Mouse (Mus musculus) ovary, postnatal 36 days (tissue): Measurements from ENCODE around the gene Cd300ld2.
"Not testable (repeated sequence)": the region's sequence is repeated elsewhere in the genome, so short reads cannot be mapped to it uniquely, and the experiment has no call there.

Experiments
- DNase-seq: peaks from one replicate; pipeline ENCODE4 v3.0.0; 2022; ENCODE audit warnings: low spot score, mixed read lengths

The Cd300ld2 gene

GRCm38 (mm10) chr11:115016093-115016492 lies at the start of gene Cd300ld2:
Gene Cd300ld2 (minus strand): TSS chr11:115016193.
- DNase-seq, result not testable (repeated sequence)

GRCm38 (mm10) chr11:115062077-115062476 lies 46.1 kb upstream of the Cd300ld2 start, which contains the start of gene Cd300e:
Gene Cd300e (minus strand): TSS chr11:115062177.
- no peak for DNase-seq

DNA sequence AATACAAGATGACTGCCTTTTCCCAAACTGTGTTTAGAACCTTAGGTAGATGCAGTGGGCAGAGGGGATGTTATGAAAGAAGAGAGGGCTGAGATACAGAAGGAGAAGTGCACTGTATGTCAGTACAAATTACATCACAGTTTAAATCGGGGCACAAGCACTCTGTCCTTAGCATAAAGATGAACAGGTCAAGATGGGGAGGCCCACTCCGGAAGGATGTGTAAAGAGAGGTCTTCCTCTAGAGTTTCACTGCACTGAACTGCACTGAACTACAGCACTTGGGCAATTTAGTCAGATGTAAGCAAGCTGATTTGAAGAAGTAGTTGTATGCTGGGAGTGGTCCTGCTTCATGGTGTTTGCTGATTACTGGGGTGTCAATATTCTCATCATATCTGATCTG lies 43.8 kb upstream of the Cd300ld2 start:
- DNase-seq, result no peak

GRCm38 (mm10) chr11:115058701-115059100 lies 42.7 kb upstream of the Cd300ld2 start:
- no peak for DNase-seq

- no peak for DNase-seq
These were observed 38.5 kb upstream of the Cd300ld2 start for GRCm38 (mm10) chr11:115054537-115054936.

DNA sequence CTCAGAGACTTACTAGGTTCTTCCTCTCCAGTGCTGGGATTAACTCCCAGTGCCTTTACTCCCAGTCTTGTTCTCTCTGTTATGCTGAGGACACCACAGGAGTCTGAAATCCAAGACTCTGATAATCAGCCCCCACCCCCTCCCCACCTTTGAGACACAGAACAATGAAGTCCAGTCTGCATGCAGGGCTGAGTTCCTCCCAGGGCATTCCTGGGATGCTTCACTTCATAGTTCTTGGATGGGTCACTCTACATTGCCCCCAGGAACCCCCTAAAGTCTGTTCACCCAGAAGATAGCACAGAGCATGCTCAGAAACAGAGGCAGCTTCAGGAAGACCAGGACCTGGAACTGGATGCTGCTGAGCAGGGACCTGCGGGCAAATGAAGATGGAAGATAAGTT lies 37.0 kb upstream of the Cd300ld2 start:
- DNase-seq, result no peak

GRCm38 (mm10) chr11:115052206-115052605 lies 36.2 kb upstream of the Cd300ld2 start:
- DNase-seq, result peak; percentile 34

DNA sequence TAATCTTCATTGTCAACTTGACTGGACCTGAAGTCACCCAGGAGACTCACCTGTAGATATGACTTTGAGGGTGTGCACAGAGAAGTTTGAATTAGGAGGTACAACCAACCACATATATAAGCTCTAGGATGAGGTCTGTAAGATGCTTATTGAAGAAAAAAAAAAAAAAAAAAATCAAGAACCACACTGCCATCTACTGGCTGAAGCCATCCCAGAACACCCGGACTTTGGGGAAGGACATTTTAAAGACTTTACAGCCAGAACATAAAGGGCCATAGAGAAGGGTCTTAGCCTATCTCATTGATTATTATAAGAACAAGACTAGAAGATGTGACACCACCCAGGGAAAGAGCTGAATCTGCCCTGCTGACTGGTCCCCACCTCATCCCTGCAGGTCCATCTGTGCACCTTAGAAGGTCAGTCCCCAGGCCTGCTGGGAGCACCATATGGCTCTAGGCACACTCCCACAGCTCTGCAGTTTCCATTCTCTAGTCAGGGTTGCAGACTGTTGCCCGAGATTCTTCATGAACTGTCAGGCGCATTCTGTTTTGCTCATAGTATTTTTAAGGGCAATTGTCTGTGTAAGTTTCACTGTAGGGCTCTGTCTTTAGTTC lies 33.4 kb upstream of the Cd300ld2 start:
- no peak for DNase-seq

DNA sequence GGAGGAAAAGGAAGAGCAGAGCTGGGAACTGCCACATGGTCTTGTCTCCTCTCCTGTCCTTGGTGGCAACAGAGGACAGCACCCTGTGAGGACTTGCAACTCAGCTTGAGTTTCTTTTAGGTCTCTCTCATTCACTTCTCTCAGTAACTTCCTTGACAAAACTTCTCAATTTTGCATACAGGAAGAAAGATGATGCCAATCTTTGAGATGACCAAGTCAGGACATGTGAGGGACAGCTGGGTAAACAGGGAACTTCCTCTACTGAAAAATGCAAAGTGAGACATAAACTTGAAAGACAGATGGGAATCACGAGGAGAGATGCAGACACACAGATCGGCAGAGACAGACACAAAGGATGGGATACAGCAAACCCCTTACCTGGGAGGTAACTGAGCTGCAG lies 32.3 kb upstream of the Cd300ld2 start, which contains the start of gene Cd300ld3:
Cd300ld3 (minus strand) TSS at position 151 of the 400 bp plus-strand sequence.
- no peak for DNase-seq

- DNase-seq, result not testable (repeated sequence)
These were observed 21.7 kb upstream of the Cd300ld2 start, which contains the start of gene Cd300ld5 for GRCm38 (mm10) chr11:115037669-115038068. Gene Cd300ld5 (minus strand): TSS chr11:115037769.

- DNase-seq, result not testable (repeated sequence)
These were observed 10.9 kb upstream of the Cd300ld2 start, which contains the start of gene Cd300ld4 for GRCm38 (mm10) chr11:115026912-115027311. Gene Cd300ld4 (minus strand): TSS chr11:115027012.

DNA sequence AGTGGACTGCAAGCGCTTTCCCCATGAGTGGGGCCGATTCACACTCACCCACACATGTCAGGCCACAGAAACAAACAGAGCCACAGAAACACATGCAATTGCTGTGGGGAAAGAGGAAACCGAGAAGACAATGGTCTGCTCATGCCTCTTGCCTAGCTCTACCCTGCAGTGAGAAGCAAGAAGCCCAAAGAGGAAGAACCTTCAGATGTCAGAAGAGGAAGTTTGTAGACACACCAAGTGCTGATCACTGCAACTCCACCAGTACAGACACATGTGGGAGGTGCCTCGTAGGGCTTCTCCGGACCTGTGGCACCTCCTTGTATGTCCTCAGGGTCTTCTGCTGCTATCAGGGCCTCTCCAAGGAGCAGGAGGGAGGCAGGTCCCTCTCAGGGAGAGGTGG lies 11.9 kb downstream of the Cd300ld2 start:
- DNase-seq, result no peak

- no peak for DNase-seq
These were observed 14.4 kb downstream of the Cd300ld2 start, which contains the start of gene Cd300c2 for GRCm38 (mm10) chr11:115001474-115002040. Gene Cd300c2 (minus strand): TSS chr11:115001880.

DNA sequence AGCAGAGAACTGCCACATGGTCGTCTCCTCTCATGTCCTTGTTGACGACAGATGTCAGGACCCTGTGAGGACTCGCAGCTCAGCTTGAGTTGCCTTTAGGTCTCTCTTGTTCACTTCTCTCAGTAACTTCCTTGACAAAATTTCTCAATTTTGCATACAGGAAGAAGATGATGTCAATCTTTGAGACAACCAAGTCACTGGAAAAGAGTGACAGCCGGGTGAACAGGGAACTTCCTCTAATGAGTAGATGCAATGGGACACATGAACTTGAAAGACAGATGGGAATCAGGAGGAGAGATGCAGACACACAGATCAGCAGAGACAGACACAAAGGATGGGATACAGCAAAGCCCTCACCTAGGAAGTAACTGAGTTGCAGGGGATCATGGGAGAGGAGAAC lies 26.2 kb downstream of the Cd300ld2 start, which contains the start of gene Cd300ld:
Cd300ld (minus strand) TSS at position 130 of the 400 bp plus-strand sequence.
- DNase-seq, result no peak

DNA sequence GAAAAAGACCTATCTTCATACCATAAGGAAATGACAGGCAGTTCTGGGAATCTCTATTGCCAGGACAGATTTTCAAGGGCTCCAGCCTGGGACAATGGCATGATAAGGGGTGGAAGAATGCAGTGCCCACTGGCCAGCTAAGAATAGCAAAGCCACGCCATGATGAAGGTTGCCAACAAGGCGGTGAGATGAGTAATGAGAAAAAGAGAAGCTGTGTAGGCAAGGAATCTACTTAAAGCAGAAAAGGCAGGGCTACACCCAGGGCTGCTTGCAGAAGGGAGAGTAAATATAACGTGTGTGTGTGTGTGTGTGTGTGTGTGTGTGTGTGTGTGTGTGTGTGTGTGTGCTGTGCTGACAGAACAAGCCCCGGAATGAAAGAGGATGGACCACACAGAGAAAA lies 34.1 kb downstream of the Cd300ld2 start:
- no peak for DNase-seq

DNA sequence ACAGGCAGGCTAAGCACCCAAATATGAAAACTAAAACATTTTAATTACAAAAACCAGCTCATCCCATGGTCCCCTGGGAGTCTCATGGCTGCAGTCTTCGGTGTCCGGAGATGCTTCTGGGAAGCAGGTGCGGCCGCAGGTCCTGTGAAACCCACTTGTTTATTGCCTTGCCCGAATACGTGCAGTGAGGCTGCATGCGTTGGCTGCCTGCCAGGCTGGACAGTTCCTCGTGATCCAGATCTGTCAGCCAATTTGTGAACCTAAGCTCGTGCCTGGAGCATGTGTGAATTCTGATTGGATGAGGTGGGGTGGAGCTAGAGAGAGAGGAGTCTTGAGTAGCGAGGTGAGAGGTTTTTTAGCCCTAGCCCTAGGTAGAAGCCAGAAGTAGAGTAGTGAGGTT lies 43.3 kb downstream of the Cd300ld2 start:
- no peak for DNase-seq

DNA sequence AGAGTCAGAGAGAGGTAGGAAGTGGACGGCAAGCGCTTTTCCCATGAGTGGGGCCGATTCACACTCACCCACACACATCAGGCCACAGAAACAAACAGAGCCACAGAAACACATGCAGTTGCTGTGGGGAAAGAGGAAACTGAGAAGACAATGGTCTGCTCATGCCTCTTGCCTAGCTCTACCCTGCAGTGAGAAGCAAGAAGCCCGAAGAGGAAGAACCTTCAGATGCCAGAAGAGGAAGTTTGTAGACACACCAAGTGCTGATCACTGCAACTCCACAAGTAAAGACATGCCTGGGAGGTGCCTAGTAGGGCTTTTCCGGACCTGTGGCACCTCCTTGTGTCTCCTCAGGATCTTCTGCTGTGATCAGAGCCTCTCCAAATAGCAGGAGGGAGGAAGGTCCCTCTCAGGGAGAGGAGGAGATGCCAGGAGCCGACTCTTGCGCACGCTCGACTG lies 47.2 kb downstream of the Cd300ld2 start, which contains the start of gene Cd300c:
Cd300c (minus strand) TSS at position 406 of the 456 bp plus-strand sequence.
- no peak for DNase-seq

GRCm38 (mm10) chr11:114965182-114965828 lies 50.7 kb downstream of the Cd300ld2 start:
- DNase-seq, result no peak

DNA sequence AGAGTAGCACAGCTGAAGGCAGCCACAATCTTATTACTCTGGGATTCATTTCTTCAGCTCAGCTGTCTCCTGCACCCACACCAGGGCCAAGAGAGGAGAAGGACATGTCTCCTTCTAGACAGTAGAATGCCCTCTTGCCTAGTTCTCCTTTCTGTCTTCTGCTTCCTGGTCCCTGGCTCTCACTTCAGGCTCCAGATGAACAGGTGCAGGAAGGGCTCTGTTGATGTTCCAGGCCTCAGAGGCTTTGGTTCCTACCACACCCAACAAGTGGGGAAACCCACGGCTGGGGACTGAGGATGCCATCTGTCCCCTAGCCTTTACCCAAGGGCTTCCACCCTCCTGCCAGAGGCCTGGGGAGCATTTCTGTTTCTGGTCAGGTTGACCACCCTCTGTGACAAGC lies 55.6 kb downstream of the Cd300ld2 start:
- DNase-seq, result no peak
